Comparison of ENCODE assay signal across 27 mouse cellular contexts in genomic region chr5:48864268-48864967, GRCm38 (mm10).
DNase-seq lines count a peak whose midpoint lies in the region; ATAC-seq lines count a peak whose summit lies in the region.
"Had no signal": no experiment of that assay in that cellular context is flagged by ENCODE, and none has a peak within 500 bp of the region (broad histone marks: within the 10 kb centered on the region; RNA-seq: fewer than 3 reads in every experiment).

No protein-coding gene starts in this region.

- H3K9ac ChIP-seq in hindbrain, embryonic 11.5 days (ENCODE audit: low read depth, low read length), result no peak overlapping the region
- no peak overlapping the region for H3K9ac ChIP-seq in hindbrain, embryonic 16.5 days (ENCODE audit: low read depth, low read length)
- H3K9ac ChIP-seq in midbrain, embryonic 14.5 days (replicated peaks; ENCODE audit: low read length), result no peak overlapping the region
- no peak overlapping the region for H3K9ac ChIP-seq in midbrain, embryonic 16.5 days (ENCODE audit: low read depth, low read length)
- H3K9ac ChIP-seq in forebrain, embryonic 14.5 days (ENCODE audit: low read length), result no peak overlapping the region
- H3K9ac ChIP-seq: embryonic facial prominence, embryonic 12.5 days; heart, embryonic 13.5 days; limb, embryonic 13.5 days; lung, embryonic 15.5 days; midbrain, embryonic 12.5 days had no signal

- ATAC-seq in hindbrain, embryonic 11.5 days (ENCODE audit: low FRiP score), result peak; percentile 85
- ATAC-seq in hindbrain, embryonic 16.5 days, result no peak
- ATAC-seq in midbrain, embryonic 14.5 days (ENCODE audit: low FRiP score, low TSS enrichment), result 0 out of 2 replicates have a peak, but pooled peaks have one; percentile 46
- no peak for ATAC-seq in midbrain, embryonic 16.5 days
- ATAC-seq in forebrain, embryonic 14.5 days, result peak; percentile 70; the same call in 1 of the 2 replicates
- ATAC-seq in CD4-positive, CD25-positive, alpha-beta regulatory T cell, adult 4 months, result no peak

- peak; percentile 13 for DNase-seq in hindbrain, embryonic 11.5 days (ENCODE audit: low spot score)
- no peak for DNase-seq in midbrain, embryonic 14.5 days
- peak; percentile 49 for DNase-seq in forebrain, embryonic 14.5 days (ENCODE audit: low spot score)
- no peak for DNase-seq in left cerebral cortex, adult 8-10 months (ENCODE audit: low spot score in 2 of 2)
- DNase-seq: adrenal gland, postnatal 14 days; cerebellum, adult 11-12 months; cerebellum, adult 9-11 months; embryo, embryonic 11 days; heart, postnatal 10 days; kidney, adult 18-20 months; kidney, postnatal 36 days; right cerebral cortex, adult 18-20 months; spleen, adult 18-20 months; thymus, adult 2 months; thymus, postnatal 36 days had no signal

- no peak overlapping the region for H3K4me2 ChIP-seq in hindbrain, embryonic 11.5 days (replicated peaks; ENCODE audit: low read depth, low read length)
- H3K4me2 ChIP-seq in hindbrain, embryonic 16.5 days (ENCODE audit: low read length), result no peak overlapping the region
- H3K4me2 ChIP-seq in midbrain, embryonic 14.5 days (ENCODE audit: low read length), result no peak overlapping the region
- H3K4me2 ChIP-seq in midbrain, embryonic 16.5 days (ENCODE audit: low read length), result no peak overlapping the region
- no peak overlapping the region for H3K4me2 ChIP-seq in forebrain, embryonic 14.5 days (ENCODE audit: low read length)
- H3K4me2 ChIP-seq: embryonic facial prominence, embryonic 12.5 days; heart, embryonic 13.5 days; limb, embryonic 13.5 days; liver, embryonic 11.5 days; lung, embryonic 15.5 days; midbrain, embryonic 12.5 days had no signal

- H3K36me3 ChIP-seq in hindbrain, embryonic 11.5 days (ENCODE audit: control insufficient read depth, insufficient read depth, low read length), result no peaks in the 10 kb centered on the region
- H3K36me3 ChIP-seq in hindbrain, embryonic 16.5 days (ENCODE audit: control insufficient read depth, insufficient read depth, low read length), result no peaks in the 10 kb centered on the region
- H3K36me3 ChIP-seq in midbrain, embryonic 14.5 days (ENCODE audit: control insufficient read depth, insufficient read depth, low read length), result no peaks in the 10 kb centered on the region
- no peaks in the 10 kb centered on the region for H3K36me3 ChIP-seq in midbrain, embryonic 16.5 days (ENCODE audit: control insufficient read depth, insufficient read depth, low read length)
- H3K36me3 ChIP-seq in forebrain, embryonic 14.5 days (ENCODE audit: control insufficient read depth, insufficient read depth, low read length), result no peaks in the 10 kb centered on the region
- H3K36me3 ChIP-seq: embryonic facial prominence, embryonic 12.5 days; heart, embryonic 13.5 days; limb, embryonic 13.5 days; lung, embryonic 15.5 days; midbrain, embryonic 12.5 days had no signal

- H3K4me1 ChIP-seq in hindbrain, embryonic 11.5 days (replicated peaks; ENCODE audit: control insufficient read depth, insufficient read depth, low read length), result no peaks in the 10 kb centered on the region
- no peaks in the 10 kb centered on the region for H3K4me1 ChIP-seq in hindbrain, embryonic 16.5 days (ENCODE audit: control insufficient read depth, insufficient read depth, low read depth, low read length)
- H3K4me1 ChIP-seq in midbrain, embryonic 14.5 days (ENCODE audit: control insufficient read depth, insufficient read depth, low read length), result no peaks in the 10 kb centered on the region
- H3K4me1 ChIP-seq in midbrain, embryonic 16.5 days (ENCODE audit: control insufficient read depth, insufficient read depth, low read length), result peaks cover 2% of the 10 kb centered on the region; the same call in 1 of the 2 replicates
- no peaks in the 10 kb centered on the region for H3K4me1 ChIP-seq in forebrain, embryonic 14.5 days (ENCODE audit: control insufficient read depth, insufficient read depth, low read length)
- H3K4me1 ChIP-seq: embryonic facial prominence, embryonic 12.5 days; heart, embryonic 13.5 days; limb, embryonic 13.5 days; lung, embryonic 15.5 days had no signal

- H3K9me3 ChIP-seq in hindbrain, embryonic 11.5 days (ENCODE audit: control insufficient read depth, low read length), result no peaks in the 10 kb centered on the region
- H3K9me3 ChIP-seq in hindbrain, embryonic 16.5 days (ENCODE audit: control insufficient read depth, low read length), result no peaks in the 10 kb centered on the region
- no peaks in the 10 kb centered on the region for H3K9me3 ChIP-seq in midbrain, embryonic 14.5 days (ENCODE audit: control insufficient read depth, low read length)
- H3K9me3 ChIP-seq in midbrain, embryonic 16.5 days (replicated peaks; ENCODE audit: control insufficient read depth, low read length, poor library complexity, severe bottlenecking), result no peaks in the 10 kb centered on the region
- H3K9me3 ChIP-seq in forebrain, embryonic 14.5 days (replicated peaks; ENCODE audit: control insufficient read depth, low read length), result no peaks in the 10 kb centered on the region
- H3K9me3 ChIP-seq: embryonic facial prominence, embryonic 12.5 days; heart, embryonic 13.5 days; limb, embryonic 13.5 days; lung, embryonic 15.5 days; midbrain, embryonic 12.5 days had no signal

- H3K27ac ChIP-seq in hindbrain, embryonic 11.5 days (ENCODE audit: low read depth, low read length), result no peak overlapping the region
- no peak overlapping the region for H3K27ac ChIP-seq in hindbrain, embryonic 16.5 days (ENCODE audit: low read depth, low read length)
- no peak overlapping the region for H3K27ac ChIP-seq in midbrain, embryonic 14.5 days (replicated peaks; ENCODE audit: low read depth, low read length)
- no peak overlapping the region for H3K27ac ChIP-seq in midbrain, embryonic 16.5 days (ENCODE audit: low read length)
- no peak overlapping the region for H3K27ac ChIP-seq in forebrain, embryonic 14.5 days (ENCODE audit: low read depth, low read length)
- H3K27ac ChIP-seq: embryonic facial prominence, embryonic 12.5 days; heart, embryonic 13.5 days; layer of hippocampus, adult 2 months; left cerebral cortex, adult 2 months; limb, embryonic 13.5 days; lung, embryonic 15.5 days; midbrain, embryonic 12.5 days had no signal

- H3K27me3 ChIP-seq in hindbrain, embryonic 11.5 days (ENCODE audit: control insufficient read depth, insufficient read depth, low read length), result no peaks in the 10 kb centered on the region
- H3K27me3 ChIP-seq in hindbrain, embryonic 16.5 days (replicated peaks; ENCODE audit: control insufficient read depth, insufficient read depth, low read length), result no peaks in the 10 kb centered on the region
- H3K27me3 ChIP-seq in midbrain, embryonic 14.5 days (ENCODE audit: control insufficient read depth, insufficient read depth, low read length), result no peaks in the 10 kb centered on the region
- no peaks in the 10 kb centered on the region for H3K27me3 ChIP-seq in midbrain, embryonic 16.5 days (ENCODE audit: control insufficient read depth, insufficient read depth, low read depth, low read length)
- H3K27me3 ChIP-seq in forebrain, embryonic 14.5 days (replicated peaks; ENCODE audit: control insufficient read depth, insufficient read depth, low read length), result no peaks in the 10 kb centered on the region
- H3K27me3 ChIP-seq: embryonic facial prominence, embryonic 12.5 days; heart, embryonic 13.5 days; limb, embryonic 13.5 days; lung, embryonic 15.5 days; midbrain, embryonic 12.5 days had no signal

- no peak overlapping the region for H3K4me3 ChIP-seq in hindbrain, embryonic 11.5 days (ENCODE audit: low read depth, low read length)
- no peak overlapping the region for H3K4me3 ChIP-seq in hindbrain, embryonic 16.5 days (ENCODE audit: low read length)
- H3K4me3 ChIP-seq in midbrain, embryonic 14.5 days (replicated peaks; ENCODE audit: low read depth, low read length), result no peak overlapping the region
- no peak overlapping the region for H3K4me3 ChIP-seq in midbrain, embryonic 16.5 days (ENCODE audit: low read depth, low read length)
- no peak overlapping the region for H3K4me3 ChIP-seq in forebrain, embryonic 14.5 days (ENCODE audit: low read depth, low read length)
- H3K4me3 ChIP-seq: embryonic facial prominence, embryonic 12.5 days; heart, embryonic 13.5 days; layer of hippocampus, adult 2 months; left cerebral cortex, adult 2 months; limb, embryonic 13.5 days; lung, embryonic 15.5 days; midbrain, embryonic 12.5 days; myocyte had no signal

- WGBS in hindbrain, embryonic 11.5 days, result 65% methylated on average over 3 of the region's 3 CpGs
- 62% methylated on average over 3 of the region's 3 CpGs for WGBS in hindbrain, embryonic 16.5 days
- 61% methylated on average over 3 of the region's 3 CpGs for WGBS in midbrain, embryonic 14.5 days
- WGBS in midbrain, embryonic 16.5 days, result 60% methylated on average over 3 of the region's 3 CpGs
- WGBS in forebrain, embryonic 14.5 days, result 45% methylated on average over 3 of the region's 3 CpGs

Comparison
In these comparisons a context has a peak if more than half of its experiments do, and no peak if none do; other contexts are left out.
1. ATAC-seq: peak in hindbrain, embryonic 11.5 days (single experiment), midbrain, embryonic 14.5 days (single experiment) and forebrain, embryonic 14.5 days (single experiment); none in hindbrain, embryonic 16.5 days (single experiment), midbrain, embryonic 16.5 days (single experiment) and CD4-positive, CD25-positive, alpha-beta regulatory T cell, adult 4 months (single experiment).
2. DNase-seq: peak in hindbrain, embryonic 11.5 days (single experiment) and forebrain, embryonic 14.5 days (single experiment); none in midbrain, embryonic 14.5 days (single experiment) and left cerebral cortex, adult 8-10 months (0 of 2).